Mouse (Mus musculus): Measurements from ENCODE around the gene Rassf9. TPM values are rescaled to one million over a fixed set of nuclear protein-coding genes. Genes with fewer than 3 reads are reported as not detected.

Gene Rassf9
- polyA plus RNA-seq, 1 experiment, result not detected

- Histone ChIP-seq H3K36me3 (replicated peaks; ENCODE audit: low read length) (no peaks in the 10 kb centered on the region), H3K27me3 (replicated peaks) (no peaks in the 10 kb centered on the region), H3K9me3 (peaks cover 3% of the 10 kb centered on the region; the same call in 1 of the 2 replicates), H3K4me3 (replicated peaks) (no peak overlapping the region), H3K4me1 (no peaks in the 10 kb centered on the region)
- TF ChIP-seq FLI1 (IDR thresholded peaks at IDR 0.05; ENCODE audit: low read length) (no peak), GATA1 (IDR thresholded peaks at IDR 0.05; ENCODE audit: borderline replicate concordance, low read length) (no peak)
These were observed 50.5 kb downstream of the Rassf9 start for GRCm38 (mm10) chr10:102562488-102562887.

- Histone ChIP-seq H3K9me3 (no peaks in the 10 kb centered on the region), H3K4me3 (replicated peaks) (no peak overlapping the region), H3K4me1 (peaks cover 4% of the 10 kb centered on the region; the same call in 1 of the 2 replicates), H3K36me3 (replicated peaks; ENCODE audit: low read length) (no peaks in the 10 kb centered on the region), H3K27me3 (replicated peaks) (no peaks in the 10 kb centered on the region)
- TF ChIP-seq GATA1 (IDR thresholded peaks at IDR 0.05; ENCODE audit: borderline replicate concordance, low read length) (no peak), FLI1 (IDR thresholded peaks at IDR 0.05; ENCODE audit: low read length) (no peak)
These were observed 65.9 kb downstream of the Rassf9 start for GRCm38 (mm10) chr10:102577970-102578369.

- H3K4me3 ChIP-seq (replicated peaks), result no peak overlapping the region
- no peaks in the 10 kb centered on the region for H3K4me1 ChIP-seq
- no peaks in the 10 kb centered on the region for H3K36me3 ChIP-seq (replicated peaks; ENCODE audit: low read length)
- TF ChIP-seq GATA1 (IDR thresholded peaks at IDR 0.05; ENCODE audit: borderline replicate concordance, low read length), result no peak
- no peak for TF ChIP-seq FLI1 (IDR thresholded peaks at IDR 0.05; ENCODE audit: low read length)
- H3K9me3 ChIP-seq, result 0 out of 2 replicates have a peak, but pooled peaks cover under 1% of the 10 kb centered on the region
- no peaks in the 10 kb centered on the region for H3K27me3 ChIP-seq (replicated peaks)
These were observed 82.3 kb downstream of the Rassf9 start for GRCm38 (mm10) chr10:102594306-102594705.

Other genes with a start within 250 kb of the Rassf9 start
- not detected in 2 replicates for gene Nts, start 21.7 kb upstream of the Rassf9 start, polyA plus RNA-seq (2012; ENCODE audit: insufficient read depth, low replicate concordance)

Data from megakaryocyte, embryonic 14.5 days (primary cell).